Mouse (Mus musculus) small intestine, adult 2 months (tissue): ENCODE measurements at regions not wholly inside any gene's neighbourhood (a gene's known extent, or its start where the extent isn't known, plus 50 kb on each side); places are given as distances from the start of the nearest gene placed in this dataset.

ENCODE experiments used
- CTCF ChIP-seq: fragments of 200-500 bp; IDR thresholded peaks from 2 replicates; pipeline ENCODE4 v1.5.1; 2012; ENCODE audit warnings: low read depth, mild to moderate bottlenecking, control low read depth, inconsistent platforms, low read length, moderate library complexity, mixed read lengths; ENCODE audit not compliant: insufficient replicate concordance, insufficient read length; ENCODE audit errors: extremely low read depth
- POLR2A ChIP-seq: fragments of 200-500 bp; IDR thresholded peaks from 2 replicates; pipeline ENCODE4 v1.6.1; 2012; ENCODE audit warnings: low read depth, mild to moderate bottlenecking, control low read depth, inconsistent platforms, low read length, moderate library complexity

- no peak for TF ChIP-seq CTCF
- TF ChIP-seq POLR2A = no peak
Measured at GRCm38 (mm10) chr14:76657375-76657774, 100.7 kb upstream of the Serp2 start.
